Mouse (Mus musculus): ENCODE results near the gene Tyk2.

Tyk2 gene

GRCm38 (mm10) chr9:21149077-21149653 lies 18.1 kb upstream of the Tyk2 start:
- no peak for DNase-seq

- DNase-seq = no peak
Measured at GRCm38 (mm10) chr9:21148427-21148826, 17.4 kb upstream of the Tyk2 start.

- DNase-seq = peak; percentile 56 to 61
Measured at GRCm38 (mm10) chr9:21146722-21147121, 15.7 kb upstream of the Tyk2 start.

- no peak for DNase-seq
Measured at GRCm38 (mm10) chr9:21145431-21145830, 14.4 kb upstream of the Tyk2 start.

GRCm38 (mm10) chr9:21144361-21144760 lies 13.3 kb upstream of the Tyk2 start:
- no peak for DNase-seq

GRCm38 (mm10) chr9:21141922-21142321 lies 10.9 kb upstream of the Tyk2 start:
- no peak for DNase-seq

- no peak for DNase-seq
Measured at GRCm38 (mm10) chr9:21138386-21138785, 7.3 kb upstream of the Tyk2 start.

GRCm38 (mm10) chr9:21137229-21137628 lies 6.2 kb upstream of the Tyk2 start:
- peak; percentile 63 to 83 for DNase-seq

- DNase-seq = peak in 1 of 2 experiments; percentile 66
Measured at GRCm38 (mm10) chr9:21136401-21136800, 5.4 kb upstream of the Tyk2 start.

- no peak for DNase-seq
Measured at GRCm38 (mm10) chr9:21135941-21136381, 4.9 kb upstream of the Tyk2 start.

- no peak for DNase-seq
Measured at GRCm38 (mm10) chr9:21135329-21135890, 4.4 kb upstream of the Tyk2 start.

- DNase-seq = peak; percentile 30 to 69
Measured at GRCm38 (mm10) chr9:21134595-21135328, 3.7 kb upstream of the Tyk2 start.

GRCm38 (mm10) chr9:21133064-21133707 lies 2.1 kb upstream of the Tyk2 start:
- no peak for DNase-seq

- DNase-seq = peak in 1 of 2 experiments; percentile 54
Measured at GRCm38 (mm10) chr9:21132102-21132775, 1.2 kb upstream of the Tyk2 start.

GRCm38 (mm10) chr9:21126259-21126627 lies 4.8 kb downstream of the Tyk2 start:
- no peak for DNase-seq

- DNase-seq = no peak
Measured at GRCm38 (mm10) chr9:21125502-21126258, 5.4 kb downstream of the Tyk2 start.

GRCm38 (mm10) chr9:21124837-21125236 lies 6.2 kb downstream of the Tyk2 start:
- DNase-seq = no peak

- peak in 1 of 2 experiments; percentile 61 for DNase-seq
Measured at GRCm38 (mm10) chr9:21121483-21121882, 9.6 kb downstream of the Tyk2 start.

- DNase-seq = no peak
Measured at GRCm38 (mm10) chr9:21117073-21117472, 14.0 kb downstream of the Tyk2 start.

- DNase-seq = no peak
Measured at GRCm38 (mm10) chr9:21115105-21115504, 15.9 kb downstream of the Tyk2 start.

GRCm38 (mm10) chr9:21114190-21114589 lies 16.9 kb downstream of the Tyk2 start:
- DNase-seq = no peak

GRCm38 (mm10) chr9:21113751-21114150 lies 17.3 kb downstream of the Tyk2 start:
- DNase-seq = no peak

All from kidney, postnatal 25 days (tissue).